Mouse (Mus musculus): ENCODE measurements around the gene Itgb6.

DNA sequence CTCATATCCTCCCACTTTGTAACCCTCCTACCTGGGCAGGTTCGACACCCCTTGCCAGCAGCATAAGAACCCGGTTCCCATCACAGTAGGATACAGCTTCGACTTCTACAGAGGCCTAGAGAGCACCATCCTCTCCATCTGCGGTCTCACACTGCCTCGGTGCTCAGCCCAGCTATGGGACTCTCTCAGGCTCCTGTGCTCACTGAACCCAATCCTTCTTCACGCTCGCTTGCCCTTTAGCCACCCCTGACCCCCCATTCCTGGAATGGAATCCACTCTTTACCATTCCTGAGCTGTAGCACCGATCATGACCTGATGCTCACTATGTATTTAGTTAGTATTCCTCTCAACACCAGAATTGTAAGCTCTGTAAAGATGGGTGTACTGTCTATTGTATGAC, 17.0 kb downstream of the Itgb6 start:
- TF ChIP-seq CTCF (IDR thresholded peaks at IDR 0.05; ENCODE audit: insufficient read depth, low read depth, low read length) (no peak), POLR2A (IDR thresholded peaks at IDR 0.05; ENCODE audit: insufficient read depth, low read depth, low read length) (no peak)

Data from olfactory bulb, adult 2 months (tissue).